Mouse (Mus musculus) kidney, adult 8-10 months (tissue): ENCODE measurements around the gene Rgs12.

Experiments
- DNase-seq, 2 experiments: peaks; one replicate each; pipeline ENCODE4 v3.0.0; 2022

Rgs12 gene

DNA sequence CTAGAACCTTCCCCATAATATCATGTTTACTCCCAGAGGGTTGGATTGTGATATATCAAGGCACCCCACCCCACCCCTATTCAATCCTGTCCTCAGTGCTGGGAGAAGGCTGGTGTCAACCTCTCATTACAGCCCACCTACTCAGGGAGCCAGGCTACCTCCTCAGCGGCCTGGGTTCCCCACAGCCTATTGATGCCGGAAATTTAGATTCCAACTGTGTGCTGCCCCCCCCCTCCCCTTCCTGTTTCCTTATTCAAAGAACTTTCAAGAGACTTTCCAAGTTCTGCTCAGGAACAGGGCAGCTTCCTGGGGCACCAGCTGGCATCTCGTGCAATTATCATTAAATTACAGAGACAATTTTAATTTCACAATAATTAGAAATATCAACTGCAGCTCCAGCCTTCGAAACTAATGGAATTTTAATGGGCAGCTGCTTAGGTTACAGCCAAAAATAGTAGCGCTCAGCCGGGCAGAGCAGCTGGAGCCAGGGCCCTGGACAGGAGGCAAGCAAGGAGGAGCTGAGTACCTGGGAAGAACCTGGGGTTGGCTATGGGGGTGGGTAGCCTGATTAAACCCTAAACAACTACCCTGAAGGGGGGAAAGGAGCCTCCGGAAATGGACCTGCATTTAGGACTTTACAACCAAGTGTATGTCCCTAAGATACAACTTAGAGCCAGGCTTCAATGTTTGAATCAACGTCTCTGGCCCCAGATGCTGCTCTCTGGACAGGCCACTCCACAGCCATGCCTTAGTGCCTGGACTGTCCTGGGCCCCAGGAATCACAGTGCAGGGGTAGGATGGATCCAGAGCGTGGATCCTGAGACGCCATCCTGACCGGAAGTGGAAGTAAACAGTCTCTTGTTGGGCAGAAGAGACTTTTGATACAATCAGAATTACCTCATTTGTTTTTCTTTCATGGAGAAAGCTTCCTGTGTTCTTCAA, 17.5 kb upstream of the Rgs12 start:
- no peak for DNase-seq

- no peak for DNase-seq
Observed at GRCm38 (mm10) chr5:34932458-34932806, 16.8 kb upstream of the Rgs12 start.

DNA sequence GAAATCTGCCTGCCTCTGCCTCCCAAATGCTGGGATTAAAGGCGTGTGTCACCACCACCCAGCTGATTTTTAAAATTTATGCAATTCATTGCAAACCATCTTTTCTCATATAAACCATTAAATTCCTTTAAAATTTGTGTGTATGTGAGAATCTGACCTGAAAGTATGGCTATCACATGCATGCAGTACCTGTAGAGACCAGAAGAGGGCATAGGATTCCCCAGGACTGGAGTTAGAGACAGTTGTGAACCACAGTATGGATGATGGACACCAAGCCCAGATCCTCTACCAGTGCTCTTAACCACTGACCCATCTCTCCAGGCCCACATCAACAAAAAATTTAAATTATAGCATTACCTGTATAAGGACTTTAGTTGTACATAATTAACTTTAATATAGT, 15.8 kb upstream of the Rgs12 start:
- no peak for DNase-seq

GRCm38 (mm10) chr5:34941710-34942470, 7.4 kb upstream of the Rgs12 start:
- DNase-seq, result no peak

DNA sequence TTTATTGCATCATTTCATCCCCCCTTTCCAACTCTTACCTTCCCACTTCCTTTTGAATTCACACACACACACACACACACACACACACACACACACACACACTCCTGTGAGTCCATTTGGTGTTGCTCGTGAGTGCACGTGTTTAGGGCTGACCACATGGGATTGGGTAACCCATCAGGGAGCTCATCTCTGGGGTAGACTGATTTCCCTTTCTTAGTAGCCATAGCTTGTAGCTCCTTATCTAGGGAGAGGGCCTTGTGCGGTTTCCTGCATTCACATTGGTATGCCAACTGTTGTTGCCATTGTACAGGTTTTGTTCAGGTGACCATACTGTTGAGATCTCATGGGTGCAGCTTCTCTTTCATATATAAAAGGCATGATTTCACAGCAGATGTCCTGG, 5.8 kb upstream of the Rgs12 start:
- no peak for DNase-seq

GRCm38 (mm10) chr5:34949769-34950211, 545 bp downstream of the Rgs12 start:
- DNase-seq, result peak in 1 of 2 experiments; percentile 17

DNA sequence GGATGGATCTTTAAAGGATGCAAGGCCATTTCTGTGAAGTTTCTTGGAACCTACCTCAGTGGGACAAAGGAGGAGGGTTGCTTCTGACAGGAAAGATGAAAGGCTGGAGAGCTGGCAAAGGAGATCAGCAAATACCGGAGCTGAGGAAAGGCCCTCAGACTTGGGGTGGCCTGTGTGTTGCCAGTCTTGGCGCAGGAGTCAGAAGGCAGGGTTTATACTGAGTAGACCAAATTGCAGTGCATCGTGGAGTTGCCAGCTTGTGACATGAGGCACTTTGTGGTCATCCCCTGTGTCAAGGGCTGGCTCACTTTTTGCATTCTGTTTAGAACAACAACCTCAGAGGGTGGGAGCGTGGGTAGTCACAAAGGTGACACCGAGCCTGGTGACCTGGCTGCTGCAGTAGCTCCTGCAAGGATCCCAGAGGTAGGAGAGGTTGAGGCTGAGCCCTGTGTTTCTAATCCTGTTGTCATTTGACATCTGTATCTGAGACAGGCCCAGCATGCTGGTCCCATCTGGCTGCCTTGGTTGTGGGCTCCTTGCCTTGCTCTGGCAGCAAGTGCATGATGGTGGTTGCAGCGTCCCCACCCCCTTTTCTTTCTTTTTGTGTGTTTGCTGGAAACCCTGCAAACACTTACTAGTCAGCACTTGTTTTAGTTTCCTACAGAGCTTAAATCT, 1.4 kb downstream of the Rgs12 start:
- DNase-seq, result no peak

DNA sequence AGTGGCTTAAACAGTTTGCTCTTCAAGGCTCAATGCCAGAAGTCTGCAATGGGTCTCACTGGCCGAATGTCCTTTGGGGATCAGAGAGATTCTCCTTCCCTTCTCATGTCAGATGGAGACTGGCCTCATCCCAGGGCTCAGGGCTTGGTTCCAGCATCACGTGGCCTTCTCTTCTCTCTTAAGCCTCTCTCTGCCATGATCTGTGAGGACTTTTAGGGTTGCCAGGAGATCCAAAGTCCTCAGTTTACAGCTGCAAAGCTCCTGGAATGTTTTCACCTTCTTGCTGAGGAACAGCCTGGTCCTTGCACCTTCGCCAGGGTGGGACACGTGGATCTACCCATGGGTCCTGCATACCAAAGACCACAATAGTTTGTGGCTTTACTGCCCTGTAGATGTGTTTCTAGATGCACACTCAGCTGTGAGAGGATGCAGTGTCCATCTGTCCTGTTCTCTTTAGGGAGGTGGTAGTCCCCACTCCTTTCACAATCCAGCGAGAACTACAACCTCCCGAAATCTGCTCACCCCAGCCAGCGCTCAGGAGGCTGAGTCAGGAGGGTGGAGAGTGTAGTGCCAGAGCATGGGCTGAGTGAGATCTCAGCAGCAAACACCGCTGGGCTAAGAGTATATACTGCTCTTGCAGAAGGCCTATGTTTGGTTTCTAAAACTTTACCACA, 2.1 kb downstream of the Rgs12 start:
- peak; percentile 50 to 61 for DNase-seq

- no peak for DNase-seq
Observed at GRCm38 (mm10) chr5:34954508-34954907, 5.3 kb downstream of the Rgs12 start.

DNA sequence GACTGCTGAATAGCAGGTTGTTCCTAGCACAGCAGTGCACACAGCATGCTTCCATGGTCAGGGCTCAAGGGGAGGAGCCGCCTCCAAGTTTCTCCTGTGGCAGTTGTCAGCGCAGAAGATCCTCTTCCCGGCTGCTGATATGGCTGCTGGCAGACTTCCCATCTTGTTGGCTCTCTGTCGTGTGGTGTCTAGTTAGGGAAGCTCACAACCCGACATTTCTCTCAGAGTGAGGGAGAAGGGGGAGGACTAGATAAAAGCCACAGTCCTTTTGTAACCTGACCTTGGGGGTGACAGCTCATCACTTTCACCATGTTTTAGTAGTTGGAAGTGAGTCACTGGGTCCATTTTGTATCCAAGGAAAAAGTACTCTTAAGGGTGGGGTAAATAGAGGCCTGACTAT, 6.4 kb downstream of the Rgs12 start:
- DNase-seq, result no peak

DNA sequence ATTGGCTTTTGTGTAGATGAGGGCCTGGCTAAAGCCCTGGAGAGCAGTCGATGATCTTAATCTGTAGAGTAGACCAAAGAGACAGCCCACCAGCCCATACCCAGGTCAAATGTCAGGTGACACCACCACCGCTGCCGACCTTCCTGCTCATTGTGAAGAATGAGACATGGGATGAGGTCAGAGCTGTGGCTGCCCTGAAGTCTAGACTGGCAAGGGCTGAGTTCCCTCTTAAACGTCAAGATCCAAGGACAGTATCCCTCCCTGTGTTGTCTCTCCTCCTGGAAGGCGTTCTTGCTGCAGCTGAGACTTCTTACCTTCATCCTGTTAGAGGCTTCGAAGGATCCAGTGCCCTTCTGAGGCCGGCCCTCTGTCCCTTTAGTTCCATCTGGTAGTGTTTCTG, 6.9 kb downstream of the Rgs12 start:
- no peak for DNase-seq

DNA sequence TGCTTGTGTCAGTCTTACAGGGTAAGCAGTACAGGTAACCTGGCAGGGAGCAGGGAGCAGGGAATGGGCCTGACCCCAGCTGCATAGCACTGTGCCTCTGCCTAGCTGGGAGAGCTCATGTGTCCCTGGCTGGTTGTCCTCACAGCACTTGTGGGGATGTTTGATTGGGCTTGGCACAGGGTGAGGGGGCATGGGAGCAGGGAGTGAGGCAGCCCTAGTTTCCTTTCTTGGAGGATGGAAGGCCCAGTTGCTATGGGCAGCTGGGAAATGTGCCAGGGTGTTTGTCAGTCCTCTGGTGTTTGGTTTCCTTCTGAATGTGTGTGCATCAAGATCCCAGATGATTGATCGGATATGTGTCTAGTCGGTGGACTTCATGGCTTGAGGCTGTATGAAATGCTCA, 7.8 kb downstream of the Rgs12 start:
- no peak for DNase-seq

DNA sequence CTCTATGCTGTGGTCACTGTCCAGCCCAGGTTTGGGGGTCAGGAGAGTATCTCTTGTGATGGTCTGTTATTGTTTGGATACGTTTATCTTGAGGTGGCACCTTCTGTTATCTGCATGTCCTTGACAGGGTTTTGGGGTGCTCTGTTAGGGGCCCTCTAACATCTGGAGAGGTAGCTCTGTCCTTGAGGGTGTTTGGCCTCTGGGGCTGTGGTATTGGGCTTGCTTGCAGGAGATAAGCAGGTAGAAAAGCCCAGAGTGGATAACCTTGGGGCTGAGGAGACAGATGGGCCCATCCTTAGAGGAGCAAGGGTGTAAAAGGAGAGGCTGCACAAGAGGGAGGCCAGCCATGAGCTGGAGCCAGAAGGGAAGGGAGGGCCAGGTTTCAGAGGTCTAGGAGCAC, 10.8 kb downstream of the Rgs12 start:
- DNase-seq, result no peak

- DNase-seq, result no peak
Observed at GRCm38 (mm10) chr5:34965531-34965930, 16.3 kb downstream of the Rgs12 start.

- DNase-seq, result no peak
Observed at GRCm38 (mm10) chr5:34968386-34968785, 19.1 kb downstream of the Rgs12 start.

- DNase-seq, result no peak
Observed at GRCm38 (mm10) chr5:34972471-34972870, 23.2 kb downstream of the Rgs12 start.

GRCm38 (mm10) chr5:34973560-34974317, 24.5 kb downstream of the Rgs12 start:
- no peak for DNase-seq

- no peak for DNase-seq
Observed at GRCm38 (mm10) chr5:34974773-34975443, 25.7 kb downstream of the Rgs12 start.

GRCm38 (mm10) chr5:34976540-34977292, 27.5 kb downstream of the Rgs12 start:
- no peak for DNase-seq

DNA sequence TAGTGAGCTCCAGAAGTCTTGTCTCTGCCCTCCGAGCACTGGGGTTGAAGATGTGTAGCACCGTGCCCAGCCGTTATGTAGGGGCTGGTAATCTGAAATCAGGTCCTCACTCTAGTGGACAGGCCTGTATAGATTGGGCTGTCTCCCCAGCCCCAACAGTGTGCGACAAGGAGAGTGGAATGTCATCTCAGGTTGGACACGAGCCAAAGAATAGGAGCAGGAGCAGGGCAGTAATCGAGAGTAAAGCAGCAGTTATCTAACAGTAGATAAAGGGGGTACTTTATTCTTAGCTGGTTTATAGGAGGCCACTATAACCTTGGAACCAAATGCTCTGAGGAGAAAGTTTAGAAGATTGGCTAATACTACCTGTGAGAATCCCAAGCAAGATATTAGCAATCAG, 30.9 kb downstream of the Rgs12 start:
- no peak for DNase-seq

- no peak for DNase-seq
Observed at GRCm38 (mm10) chr5:34981734-34982133, 32.5 kb downstream of the Rgs12 start.
